Mouse (Mus musculus) ES-E14 (cell line): ENCODE measurements around the gene Aldh16a1.

ENCODE experiments used
- CHD2 ChIP-seq: IDR thresholded peaks from 2 replicates; pipeline ENCODE4 v1.6.1; 2014; ENCODE audit warnings: mild to moderate bottlenecking, low read depth, low read length, inconsistent platforms
- HCFC1 ChIP-seq: IDR thresholded peaks from 2 replicates; pipeline ENCODE4 v1.6.1; 2012; ENCODE audit warnings: low read length, inconsistent platforms, borderline replicate concordance; ENCODE audit not compliant: insufficient read depth
- ZC3H11A ChIP-seq: IDR thresholded peaks from 2 replicates; pipeline ENCODE4 v1.6.1; 2012; ENCODE audit warnings: low read depth, mild to moderate bottlenecking, inconsistent platforms, low read length, borderline replicate concordance
- ZNF384 ChIP-seq: IDR thresholded peaks from 2 replicates; pipeline ENCODE4 v1.6.1; 2012; ENCODE audit warnings: low read depth, low read length, inconsistent platforms

- no peak for TF ChIP-seq ZC3H11A
- no peak for TF ChIP-seq CHD2
- TF ChIP-seq HCFC1: no peak
- TF ChIP-seq ZNF384: no peak
Observed at GRCm38 (mm10) chr7:45141319-45141718, 13.1 kb downstream of the Aldh16a1 start.
